Mouse (Mus musculus) limb, embryonic 14.5 days (tissue): ENCODE data around the gene Rap1a. TPM values are rescaled to one million over a fixed set of nuclear protein-coding genes. Genes with fewer than 3 reads are reported as not detected.

Experiments used
- ATAC-seq: fragments of 200-750 bp; cut with Nextera tagmentation; 2 replicates; pipeline ENCODE4 v1.8.0; 2017; ENCODE audit warnings: low read depth, moderate number of reproducible peaks, moderate TSS enrichment; ENCODE audit not compliant: low FRiP score
- DNase-seq: peaks from one replicate; pipeline ENCODE4 v3.0.0-alpha.2; 2015; ENCODE audit warnings: low spot score
- H3K27ac ChIP-seq: fragments of 300-500 bp; sonication (generic); replicated peaks from 2 replicates; pipeline ENCODE4 v1.5.1; 2014; ENCODE audit warnings: low read depth, mild to moderate bottlenecking, low read length, moderate library complexity, mixed read lengths
- H3K27me3 ChIP-seq: fragments of 300-500 bp; sonication (generic); 2 replicates; pipeline ENCODE4 v1.6.1; 2014; ENCODE audit warnings: low read length, mixed read lengths; ENCODE audit not compliant: control insufficient read depth, insufficient read depth
- H3K36me3 ChIP-seq: fragments of 300-500 bp; sonication (generic); 2 replicates; pipeline ENCODE4 v1.6.1; 2014; ENCODE audit warnings: mild to moderate bottlenecking, low read length, moderate library complexity, mixed read lengths; ENCODE audit not compliant: control insufficient read depth, insufficient read depth
- H3K4me1 ChIP-seq: fragments of 300-500 bp; sonication (generic); 2 replicates; pipeline ENCODE4 v1.6.1; 2014; ENCODE audit warnings: antibody characterized with exemption, low read length, mixed read lengths; ENCODE audit not compliant: control insufficient read depth, insufficient read depth
- H3K4me2 ChIP-seq: fragments of 300-500 bp; sonication (generic); replicated peaks from 2 replicates; pipeline ENCODE4 v1.6.1; 2014; ENCODE audit warnings: low read depth, mild to moderate bottlenecking, low read length, moderate library complexity; ENCODE audit not compliant: severe bottlenecking
- H3K4me3 ChIP-seq: fragments of 300-500 bp; sonication (generic); replicated peaks from 2 replicates; pipeline ENCODE4 v1.5.1; 2014; ENCODE audit warnings: low read length
- H3K9ac ChIP-seq: fragments of 300-500 bp; sonication (generic); 2 replicates; pipeline ENCODE4 v1.6.1; 2014; ENCODE audit warnings: mild to moderate bottlenecking, low read depth, low read length, moderate library complexity; ENCODE audit not compliant: severe bottlenecking
- H3K9me3 ChIP-seq: fragments of 300-500 bp; sonication (generic); 2 replicates; pipeline ENCODE4 v1.6.1; 2016; ENCODE audit warnings: low read length; ENCODE audit not compliant: control insufficient read depth
- POLR2A ChIP-seq: fragments of 200-500 bp; IDR thresholded peaks from 2 replicates; pipeline ENCODE4 v1.8.0; 2012; ENCODE audit warnings: inconsistent platforms, mild to moderate bottlenecking, moderate library complexity, borderline replicate concordance; ENCODE audit not compliant: insufficient read depth, insufficient read length; ENCODE audit errors: extremely low read depth
- WGBS: fragments of 180-500 bp; shearing (Covaris S2); extraction: QIAGEN DNeasy Blood & Tissue Kit; methylation state at CpG from one replicate; pipeline ENCODE4 v1.1.7; 2014; 5-methylcytosine and 5-hydroxymethylcytosine counted together
- polyA plus RNA-seq, 2 experiments: library from polyadenylated mRNA; depleted of rRNA in 1 of 2; stranded (reverse) in 1 of 2; unstranded in 1 of 2; fragments of >200 nt; fragmentation: Nextera tagmentation in 1 of 2; extraction: Ambion mirVana in 1 of 2; gene quantifications; 2 replicates each; pipeline versions ENCODE4 v1.2.1 to v1.2.3; 2012 to 2014

Rap1a gene
- polyA plus RNA-seq, 2 experiments, result 45.1 to 77.7 TPM

DNA sequence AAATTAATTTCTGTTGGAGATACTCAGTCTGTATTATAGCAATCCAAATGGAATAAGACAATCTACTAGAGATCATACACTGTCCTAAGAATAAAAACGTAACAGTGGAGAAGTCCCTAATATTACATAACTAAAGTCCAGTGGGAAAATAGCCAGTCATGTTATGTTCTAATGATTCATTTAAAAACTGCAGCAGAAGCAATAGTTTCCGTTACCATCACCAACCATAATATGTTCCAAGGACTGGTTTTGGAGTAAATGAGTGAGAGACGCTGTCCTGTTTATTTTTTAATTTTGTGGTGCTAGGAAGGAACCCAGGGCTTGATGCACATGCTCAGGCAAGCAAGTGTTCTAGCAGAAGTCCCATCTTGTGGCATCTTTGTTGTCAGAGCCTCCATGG, 20.4 kb upstream of the Rap1a start:
- H3K9me3 ChIP-seq, result no peaks in the 10 kb centered on the region
- no peak overlapping the region for H3K4me3 ChIP-seq
- H3K36me3 ChIP-seq, result no peaks in the 10 kb centered on the region
- H3K27ac ChIP-seq, result no peak overlapping the region
- WGBS, result 90% methylated on average over 3 of the region's 3 CpGs
- no peaks in the 10 kb centered on the region for H3K27me3 ChIP-seq
- no peak for TF ChIP-seq POLR2A
- no peak overlapping the region for H3K9ac ChIP-seq
- H3K4me1 ChIP-seq, result no peaks in the 10 kb centered on the region
- no peak for ATAC-seq
- H3K4me2 ChIP-seq, result no peak overlapping the region
- DNase-seq, result no peak

DNA sequence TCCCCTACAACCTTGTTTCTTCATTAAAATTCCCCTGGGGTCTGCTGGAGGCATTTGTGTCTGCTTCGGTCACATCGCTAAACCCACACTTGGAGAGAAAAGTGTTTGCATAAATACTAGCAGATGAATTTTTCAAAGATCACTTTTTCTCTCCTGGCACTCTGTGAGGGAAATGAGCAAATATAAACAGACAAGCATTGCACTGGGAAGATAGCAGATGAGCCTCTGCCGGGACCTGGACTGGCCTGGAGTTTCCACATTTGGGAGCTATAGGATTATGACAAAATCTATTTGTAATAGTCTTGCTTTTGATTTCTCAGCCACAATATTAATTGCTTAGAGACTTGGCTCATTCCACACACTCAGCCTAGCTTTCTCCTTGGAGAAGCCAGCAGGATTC, 19.1 kb upstream of the Rap1a start:
- H3K27me3 ChIP-seq, result no peaks in the 10 kb centered on the region
- no peak for ATAC-seq
- H3K4me1 ChIP-seq, result no peaks in the 10 kb centered on the region
- DNase-seq, result no peak
- no peaks in the 10 kb centered on the region for H3K36me3 ChIP-seq
- H3K4me2 ChIP-seq, result no peak overlapping the region
- no peak for TF ChIP-seq POLR2A
- H3K9ac ChIP-seq, result no peak overlapping the region
- H3K9me3 ChIP-seq, result no peaks in the 10 kb centered on the region
- 81% methylated on average over 3 of the region's 3 CpGs for WGBS
- H3K27ac ChIP-seq, result no peak overlapping the region
- H3K4me3 ChIP-seq, result no peak overlapping the region

DNA sequence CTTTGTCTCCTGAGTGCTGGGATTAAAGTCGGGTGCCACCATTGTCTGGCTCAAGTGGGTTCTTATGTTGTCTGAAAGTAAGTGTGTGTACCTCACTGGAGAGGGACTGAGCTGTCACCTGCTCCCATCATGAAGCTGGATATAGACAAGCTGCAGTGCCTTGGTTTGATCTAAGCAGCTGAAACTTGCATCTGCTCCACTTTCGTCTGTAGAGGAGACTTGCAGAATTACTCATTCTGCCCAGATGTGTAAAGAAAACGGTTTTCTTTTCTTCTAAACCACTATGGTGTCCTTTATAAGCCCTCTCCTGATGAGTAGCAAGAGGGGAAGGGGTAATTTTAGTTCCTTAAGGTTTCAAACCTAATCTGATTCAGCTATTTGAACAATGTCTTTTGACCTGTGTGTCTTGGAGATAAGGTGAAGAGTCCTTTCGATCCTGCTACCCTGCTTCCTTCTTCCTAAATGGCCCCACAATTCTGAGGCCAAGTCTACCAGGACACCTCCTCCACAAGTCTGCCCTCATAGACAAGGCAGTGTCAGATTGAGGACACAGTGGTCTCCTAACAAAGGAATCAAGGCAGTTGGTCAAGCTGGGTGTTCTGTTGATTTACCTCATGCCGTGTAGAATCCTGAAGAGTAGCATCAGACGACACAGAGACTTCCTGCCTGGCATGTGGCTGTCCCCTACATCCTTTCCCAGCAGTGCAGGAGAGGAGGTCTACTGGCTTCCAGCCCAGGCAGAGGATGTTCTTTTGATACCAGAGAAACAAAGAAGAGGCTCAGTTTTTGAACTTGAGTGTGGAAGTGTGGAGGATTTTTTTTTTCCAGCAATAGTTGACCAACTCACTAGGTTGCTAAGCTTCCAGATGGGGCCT, 17.2 kb upstream of the Rap1a start:
- no peak for TF ChIP-seq POLR2A
- WGBS, result 66% methylated on average over 6 of the region's 6 CpGs
- ATAC-seq (no peak), DNase-seq (no peak)
- H3K36me3 ChIP-seq, result no peaks in the 10 kb centered on the region
- H3K27me3 ChIP-seq, result no peaks in the 10 kb centered on the region
- no peak overlapping the region for H3K4me2 ChIP-seq
- no peak overlapping the region for H3K27ac ChIP-seq
- no peaks in the 10 kb centered on the region for H3K4me1 ChIP-seq
- no peaks in the 10 kb centered on the region for H3K9me3 ChIP-seq
- no peak overlapping the region for H3K9ac ChIP-seq
- no peak overlapping the region for H3K4me3 ChIP-seq

DNA sequence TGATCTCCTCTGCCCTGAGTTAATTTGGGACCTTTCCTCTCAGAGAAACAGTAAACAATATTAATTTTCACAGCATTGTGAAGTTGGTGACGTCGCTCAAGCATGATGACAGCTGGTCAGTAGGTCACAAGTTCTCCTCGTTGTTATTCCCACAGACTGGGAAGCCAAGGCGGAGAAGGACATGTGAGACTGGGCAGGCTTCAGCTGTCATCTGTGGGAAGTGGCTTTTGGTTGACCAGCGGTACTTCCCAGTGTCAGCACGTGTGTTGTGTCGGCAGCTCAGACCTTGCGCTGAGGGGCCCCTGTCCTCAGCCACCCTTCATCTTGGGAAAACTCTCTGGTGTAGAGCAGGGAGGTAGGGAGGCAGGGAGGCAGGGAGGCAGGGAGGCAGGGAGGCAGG, 15.0 kb upstream of the Rap1a start:
- Histone ChIP-seq H3K27me3 (no peaks in the 10 kb centered on the region), H3K4me2 (no peak overlapping the region), H3K4me3 (no peak overlapping the region), H3K9me3 (no peaks in the 10 kb centered on the region), H3K9ac (no peak overlapping the region), H3K4me1 (peaks cover 4% of the 10 kb centered on the region; the same call in 1 of the 2 replicates), H3K27ac (no peak overlapping the region), H3K36me3 (no peaks in the 10 kb centered on the region)
- WGBS, result 56% methylated on average over 8 of the region's 8 CpGs
- no peak for ATAC-seq
- DNase-seq, result no peak
- no peak for TF ChIP-seq POLR2A

DNA sequence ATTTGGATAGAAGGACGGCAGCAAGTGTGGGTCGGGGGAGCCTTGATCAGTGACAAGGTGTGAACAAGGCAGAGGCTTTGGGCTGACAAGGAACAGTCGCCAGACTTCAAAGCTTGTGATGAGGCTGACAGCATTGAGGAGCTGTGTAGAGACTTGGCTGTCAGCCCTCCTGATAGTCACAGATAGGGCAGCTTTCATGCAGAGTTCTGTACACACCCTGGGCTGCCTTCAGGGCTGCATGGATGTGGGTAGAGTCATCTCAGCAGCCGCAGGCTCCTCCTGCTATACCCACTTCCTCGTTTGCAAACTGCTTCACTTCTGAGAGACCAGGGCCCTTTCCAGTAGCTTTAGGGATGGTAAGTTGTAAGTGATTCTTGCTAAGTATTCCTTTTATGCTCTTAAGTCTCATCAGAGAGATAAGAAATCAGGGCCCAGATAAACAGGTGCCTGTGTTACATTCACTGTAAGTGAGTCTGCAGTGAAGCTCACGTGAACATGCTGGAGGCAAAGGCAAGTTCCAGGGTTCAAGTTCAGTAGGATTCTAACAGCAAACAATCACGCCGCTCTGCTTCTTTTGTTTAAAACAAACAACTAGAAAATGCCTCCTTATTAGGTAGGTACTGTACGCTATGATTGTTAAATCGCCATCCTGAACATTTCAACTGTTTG, 14.2 kb upstream of the Rap1a start:
- Histone ChIP-seq H3K4me3 (no peak overlapping the region), H3K27ac (no peak overlapping the region), H3K9ac (no peak overlapping the region), H3K4me2 (no peak overlapping the region), H3K9me3 (no peaks in the 10 kb centered on the region), H3K27me3 (no peaks in the 10 kb centered on the region), H3K4me1 (peaks cover 4% of the 10 kb centered on the region; the same call in 1 of the 2 replicates), H3K36me3 (no peaks in the 10 kb centered on the region)
- DNase-seq (no peak), ATAC-seq (no peak)
- 55% methylated on average over 10 of the region's 10 CpGs for WGBS
- no peak for TF ChIP-seq POLR2A
